Mouse (Mus musculus) 3134 (cell line): ENCODE measurements around the gene Olfr588-ps1.
"Not testable (repeated sequence)": the region's sequence is repeated elsewhere in the genome, so short reads cannot be mapped to it uniquely, and the experiment has no call there.

Source experiments
- DNase-seq: peaks from one replicate; pipeline ENCODE4 v3.0.0-alpha.2; 2011; ENCODE audit warnings: low spot score; ENCODE audit not compliant: insufficient read length; ENCODE audit errors: extremely low read depth

Olfr588-ps1 gene

GRCm38 (mm10) chr7:103140579-103140978 lies at the start of gene Olfr588-ps1:
TSS of gene Olfr588-ps1 (plus strand) at chr7:103140879.
- no peak for DNase-seq

GRCm38 (mm10) chr7:103097420-103097819 lies 43.3 kb upstream of the Olfr588-ps1 start, which contains the start of gene Olfr585:
TSS of gene Olfr585 (plus strand) at chr7:103097720.
- no peak for DNase-seq

- no peak for DNase-seq
Measured at GRCm38 (mm10) chr7:103119406-103119805, 21.3 kb upstream of the Olfr588-ps1 start.

GRCm38 (mm10) chr7:103125538-103125937 lies 15.1 kb upstream of the Olfr588-ps1 start, which contains the start of gene Olfr586:
TSS of gene Olfr586 (minus strand) at chr7:103125638.
- DNase-seq, result no peak

GRCm38 (mm10) chr7:103156256-103156655 lies 15.6 kb downstream of the Olfr588-ps1 start, which contains the start of gene Olfr589:
TSS of gene Olfr589 (minus strand) at chr7:103156356.
- no peak for DNase-seq

GRCm38 (mm10) chr7:103169697-103170096 lies 29.0 kb downstream of the Olfr588-ps1 start:
- DNase-seq, result no peak

- DNase-seq, result no peak
Measured at GRCm38 (mm10) chr7:103178240-103178639, 37.6 kb downstream of the Olfr588-ps1 start, which contains the start of gene Olfr591. TSS of gene Olfr591 (minus strand) at chr7:103178340.

- not testable (repeated sequence) for DNase-seq
Measured at GRCm38 (mm10) chr7:103184503-103184902, 43.8 kb downstream of the Olfr588-ps1 start, which contains the start of gene Olfr592. TSS of gene Olfr592 (plus strand) at chr7:103184803.
